Mouse (Mus musculus) C2C12 (cell line): ENCODE data around the gene Nlk.

ENCODE experiments used
- CEBPB ChIP-seq: IDR thresholded peaks from one replicate; pipeline ENCODE4 v1.6.1; 2011; ENCODE audit warnings: low read depth, mild to moderate bottlenecking, control low read depth, moderate library complexity
- CTCF ChIP-seq: IDR thresholded peaks from one replicate; pipeline ENCODE4 v1.5.1; 2011; ENCODE audit not compliant: control insufficient read depth, insufficient read depth, insufficient read length
- FOSL1 ChIP-seq: IDR thresholded peaks from one replicate; pipeline ENCODE4 v1.8.0; 2011; ENCODE audit warnings: mild to moderate bottlenecking, low read length; ENCODE audit not compliant: poor library complexity, insufficient read depth, severe bottlenecking
- MAX ChIP-seq: IDR thresholded peaks from one replicate; pipeline ENCODE4 v1.6.1; 2011; ENCODE audit warnings: mild to moderate bottlenecking, control low read depth
- MYOD1 ChIP-seq: IDR thresholded peaks from one replicate; pipeline ENCODE4 v1.6.1; 2011; ENCODE audit warnings: low read depth; ENCODE audit not compliant: control insufficient read depth, insufficient read length
- MYOG ChIP-seq: IDR thresholded peaks from one replicate; pipeline ENCODE4 v1.6.1; 2011; ENCODE audit not compliant: control insufficient read depth, insufficient read length; ENCODE audit errors: extremely low read depth
- USF1 ChIP-seq: IDR thresholded peaks from one replicate; pipeline ENCODE4 v1.6.1; 2011; ENCODE audit warnings: low read depth, mild to moderate bottlenecking, control low read depth, moderate library complexity

DNA sequence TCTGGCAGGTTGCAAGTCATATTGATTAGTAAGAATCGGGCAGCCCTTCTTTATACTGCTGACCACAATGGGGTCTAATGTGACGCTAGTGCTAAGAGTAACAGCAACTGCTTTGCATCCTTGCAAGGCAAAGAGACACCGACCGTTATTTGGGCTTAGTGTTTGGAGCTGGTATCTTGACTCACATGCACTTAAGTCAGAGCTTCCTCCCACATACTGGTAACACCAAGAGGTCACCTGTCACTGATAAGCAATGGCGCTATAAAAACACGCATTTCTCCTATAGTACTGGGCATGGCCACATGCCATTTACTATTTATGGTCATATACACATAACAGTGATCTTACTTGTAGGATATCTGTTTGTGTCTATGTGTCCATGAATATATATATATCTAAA lies 114.3 kb downstream of the Nlk start:
- no peak for TF ChIP-seq USF1
- TF ChIP-seq MYOG = no peak
- no peak for TF ChIP-seq MYOD1
- TF ChIP-seq CTCF = no peak
- TF ChIP-seq CEBPB = no peak
- no peak for TF ChIP-seq FOSL1
- TF ChIP-seq MAX = no peak
